Mouse (Mus musculus): ENCODE measurements around the gene Mmrn2.
A peak's percentile ranks its signal among the peaks of the same experiment; 100 is the strongest.

Gene Mmrn2

DNA sequence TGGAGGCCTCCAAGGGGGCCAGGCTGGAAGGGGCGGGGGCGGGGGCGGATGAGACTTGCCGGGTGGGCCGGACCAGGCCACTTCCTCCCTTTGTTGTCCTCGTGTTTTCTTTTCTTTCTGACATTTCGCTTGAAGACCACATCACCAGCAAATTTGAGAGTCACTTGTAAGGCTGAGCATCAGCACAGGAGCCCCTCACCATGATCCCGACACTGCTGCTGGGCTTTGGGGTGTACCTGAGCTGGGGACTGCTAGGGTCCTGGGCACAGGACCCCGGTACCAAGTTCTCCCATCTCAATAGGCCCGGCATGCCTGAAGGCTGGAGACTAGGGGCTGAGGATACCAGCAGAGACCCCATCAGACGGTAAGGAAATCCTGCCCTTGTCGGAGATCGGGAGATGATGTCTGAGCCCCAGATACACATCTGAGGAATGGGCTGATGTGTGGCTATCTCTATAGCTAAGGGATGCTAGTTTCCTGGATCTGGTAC is at the start of gene Mmrn2:
Gene Mmrn2 (plus strand): TSS at position 51 of the 490 bp plus-strand sequence.
- DNase-seq (ENCODE audit: extremely low spot score) = no peak

DNA sequence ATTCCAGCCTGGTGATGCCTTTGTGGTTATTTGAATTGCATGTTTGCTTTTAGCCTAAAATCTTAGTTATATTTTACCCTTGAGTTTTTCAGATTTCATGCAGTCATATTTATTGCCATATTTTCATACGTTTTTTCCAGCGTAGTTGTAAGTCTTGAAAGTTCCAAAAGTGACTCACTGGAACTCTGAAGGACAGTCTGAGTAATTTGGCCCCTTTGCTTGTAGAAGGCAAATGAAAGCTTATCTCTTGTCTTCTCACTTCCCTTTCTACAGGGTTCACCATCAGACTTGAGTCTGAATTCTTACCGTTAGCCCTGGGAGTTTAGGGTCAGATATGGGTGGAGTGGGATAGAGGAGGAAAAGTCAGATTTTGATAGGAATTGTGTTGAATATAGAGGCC is 48.7 kb upstream of the Mmrn2 start:
- DNase-seq (ENCODE audit: extremely low spot score) = no peak

DNA sequence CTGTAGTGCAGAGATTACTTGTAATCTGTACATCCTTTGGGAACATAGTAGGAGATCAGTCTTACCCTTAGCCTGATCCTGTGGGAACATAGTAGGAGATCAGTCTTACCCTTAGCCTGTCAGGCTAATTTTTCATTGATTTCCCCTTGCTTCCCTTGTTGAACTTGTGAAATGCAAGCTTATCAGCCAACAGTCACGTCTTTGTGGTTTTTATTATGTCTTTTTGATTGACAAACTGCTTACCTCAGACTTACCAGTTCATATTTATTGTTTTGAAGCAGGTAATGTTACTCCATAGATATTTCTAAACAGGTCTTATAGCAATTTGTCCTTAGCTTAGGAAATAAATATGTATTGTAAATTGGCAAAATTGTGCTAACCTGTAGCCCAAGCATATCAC is 47.6 kb upstream of the Mmrn2 start:
- DNase-seq (ENCODE audit: extremely low spot score) = no peak

DNA sequence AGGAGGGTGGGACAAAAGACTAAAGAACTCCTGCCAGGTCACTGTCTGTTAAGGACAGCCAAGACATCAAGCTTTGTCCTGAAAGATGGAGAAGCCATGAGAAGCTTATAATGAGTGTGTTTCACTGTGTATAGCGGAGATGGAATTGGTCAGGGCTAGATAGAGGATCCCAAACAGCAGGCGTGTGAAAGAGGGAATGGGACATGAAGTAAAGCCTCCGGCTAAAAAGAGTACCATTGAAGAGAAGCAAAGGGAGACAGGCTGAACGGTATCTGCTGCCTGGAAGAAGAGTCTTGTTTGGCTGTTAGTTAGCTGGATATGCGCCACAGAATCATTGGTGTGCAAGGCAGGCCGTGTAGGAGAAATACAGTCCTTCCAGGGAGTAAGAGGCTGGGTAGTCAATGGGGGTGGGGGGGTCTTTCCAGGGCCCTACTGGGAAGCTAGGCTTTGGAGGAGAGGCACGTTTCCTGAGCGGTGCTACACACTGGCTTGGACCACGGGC is 44.6 kb upstream of the Mmrn2 start:
- no peak for DNase-seq (ENCODE audit: extremely low spot score)

DNA sequence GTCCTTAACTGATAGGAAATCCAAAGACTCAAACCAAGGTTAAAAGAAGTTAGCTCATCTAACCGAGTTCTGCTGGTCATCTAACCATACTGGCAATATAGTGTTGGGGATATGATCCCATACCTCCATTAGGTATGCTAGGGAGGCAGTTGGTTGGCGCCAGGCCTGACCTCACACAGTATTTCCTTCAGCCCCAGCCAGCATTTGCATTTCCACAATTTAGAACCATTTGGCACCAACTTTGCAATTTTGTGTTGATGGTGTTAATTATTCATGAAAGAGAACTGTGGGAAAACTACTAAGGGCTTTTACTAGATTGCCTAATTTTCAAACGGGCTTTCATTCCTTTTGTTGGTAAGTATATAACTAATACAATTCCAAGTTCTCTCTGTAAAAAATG is 43.4 kb upstream of the Mmrn2 start:
- DNase-seq (ENCODE audit: extremely low spot score) = no peak

DNA sequence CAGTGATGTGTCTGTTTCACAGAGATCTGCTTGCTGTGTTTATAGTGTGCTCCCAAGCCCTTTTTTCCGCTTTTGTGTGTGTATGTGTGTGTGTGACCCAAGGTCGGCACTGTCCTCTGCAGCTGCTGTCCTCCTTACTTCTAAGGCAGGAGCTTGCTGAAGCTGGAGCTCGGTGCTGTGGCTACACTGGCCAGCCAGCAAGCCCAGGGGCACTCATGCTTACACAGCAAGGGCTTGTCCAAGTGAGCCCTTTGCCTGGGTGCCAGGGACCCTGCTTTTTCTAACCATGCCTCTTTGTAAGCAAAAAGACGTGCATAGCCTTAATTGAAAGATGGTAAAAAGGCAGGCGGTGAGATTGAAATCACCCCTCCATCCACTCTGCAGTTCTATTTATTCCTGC is 42.8 kb upstream of the Mmrn2 start:
- DNase-seq (ENCODE audit: extremely low spot score) = no peak

DNA sequence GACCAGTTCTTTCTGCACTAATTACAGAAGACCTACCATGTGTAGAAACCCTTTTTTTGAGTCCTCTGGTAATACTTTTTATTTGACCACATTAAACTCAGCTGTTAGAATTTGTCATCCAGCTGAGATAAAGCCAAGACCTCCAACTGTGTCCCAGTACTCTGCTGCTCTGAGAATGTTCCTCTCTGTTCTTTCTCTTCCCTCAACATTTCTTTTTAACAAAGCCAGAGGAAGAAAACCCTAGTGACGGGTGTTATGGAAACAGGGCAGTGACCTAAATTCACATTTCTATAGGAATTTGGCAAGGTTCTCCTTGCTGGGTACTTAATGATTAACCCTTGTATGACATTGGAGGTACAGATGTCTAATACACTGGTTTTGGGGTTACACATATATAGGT is 35.8 kb upstream of the Mmrn2 start:
- no peak for DNase-seq (ENCODE audit: extremely low spot score)

DNA sequence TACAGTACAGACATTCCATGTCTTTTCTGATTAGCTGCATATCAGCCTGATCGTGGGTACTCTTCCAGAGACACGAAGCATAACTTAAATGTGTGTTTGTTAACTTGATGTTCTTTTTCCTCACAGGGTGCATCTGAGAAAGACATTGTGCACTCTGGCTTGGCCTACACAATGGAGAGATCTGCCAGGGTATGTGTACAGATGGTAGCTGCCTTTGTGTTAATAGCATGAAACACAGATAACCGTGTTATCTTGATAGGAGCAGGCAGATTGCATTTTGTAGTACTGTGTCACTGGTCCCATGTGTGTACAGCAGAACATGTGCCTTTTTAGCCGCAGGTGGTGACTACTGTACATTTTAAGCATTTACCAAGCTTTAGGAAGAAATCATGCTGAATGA is 33.3 kb upstream of the Mmrn2 start:
- no peak for DNase-seq (ENCODE audit: extremely low spot score)

DNA sequence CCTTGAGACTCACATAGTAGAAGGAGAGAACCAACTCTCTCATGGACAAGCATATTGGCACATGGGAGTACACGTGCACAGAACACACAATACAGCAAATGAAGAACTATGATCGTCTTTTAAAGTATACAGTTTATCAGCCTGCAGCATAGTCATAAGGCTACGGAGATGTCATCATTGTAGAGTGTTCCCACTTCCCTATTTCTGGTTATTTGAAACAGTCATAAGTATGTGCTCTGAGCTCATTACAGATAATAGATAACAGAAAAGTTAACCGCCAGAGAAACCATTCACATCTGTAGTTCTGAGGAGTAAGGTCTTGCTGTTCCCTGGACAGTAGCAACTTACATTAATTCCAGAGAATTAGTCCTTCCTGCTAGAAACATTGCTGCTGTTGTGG is 32.2 kb upstream of the Mmrn2 start:
- DNase-seq (ENCODE audit: extremely low spot score) = no peak

DNA sequence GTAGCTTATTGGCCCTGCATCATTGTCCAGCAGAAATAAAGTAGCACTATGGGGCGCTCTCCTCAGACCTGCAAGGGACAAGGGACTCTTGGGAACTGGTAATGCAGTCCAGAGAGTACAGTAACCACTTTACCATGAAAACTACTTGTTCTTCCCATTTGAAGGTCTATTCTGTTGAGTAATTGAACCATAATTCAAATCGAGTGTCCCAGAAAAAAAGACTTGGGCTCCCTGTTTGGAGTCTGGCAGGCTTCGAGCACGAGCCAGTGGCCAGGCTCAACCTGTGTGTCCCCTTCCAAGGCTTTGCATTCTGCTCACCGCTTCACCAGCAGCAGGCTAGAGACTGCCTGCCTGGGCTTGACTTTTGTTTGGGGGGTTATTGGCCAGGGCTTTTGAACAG is 30.9 kb upstream of the Mmrn2 start:
- DNase-seq (ENCODE audit: extremely low spot score) = no peak

DNA sequence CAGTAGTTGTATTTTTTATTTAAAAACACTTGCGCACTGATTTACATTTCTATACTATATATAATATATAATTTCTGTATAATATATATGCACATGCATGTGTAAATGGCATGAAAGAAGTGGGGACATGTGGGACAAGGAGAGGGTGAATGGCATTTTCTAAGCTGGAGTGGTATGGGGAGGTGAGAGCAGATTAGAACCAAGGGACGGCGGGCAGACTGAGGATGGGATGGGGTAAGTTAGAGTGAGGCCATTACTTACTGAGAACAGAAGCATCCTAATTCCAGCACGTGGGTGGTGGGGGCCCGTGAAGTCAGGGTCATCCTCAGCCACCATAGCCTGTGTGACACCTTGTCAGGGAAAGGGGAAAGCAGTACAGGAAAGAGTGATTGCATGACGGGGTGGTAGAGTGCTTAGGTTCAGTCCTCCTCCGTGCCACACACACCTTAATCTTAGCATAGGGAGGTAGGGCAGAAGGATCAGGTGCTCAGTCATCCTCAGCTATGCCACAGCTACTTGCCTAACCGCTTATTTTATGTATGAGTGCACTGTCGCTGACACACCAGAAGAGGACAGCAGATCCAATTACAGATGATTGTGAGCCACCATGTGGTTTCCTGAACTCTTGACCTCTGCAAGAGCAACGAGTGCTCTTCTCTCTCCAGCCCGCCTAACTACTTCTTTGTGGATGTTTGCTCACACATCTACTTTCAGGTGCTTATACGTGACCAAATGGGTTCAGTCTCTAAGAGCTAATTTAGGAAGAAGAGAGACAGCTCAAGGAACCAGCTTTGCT is 29.3 kb upstream of the Mmrn2 start:
- DNase-seq (ENCODE audit: extremely low spot score) = peak; percentile 24

DNA sequence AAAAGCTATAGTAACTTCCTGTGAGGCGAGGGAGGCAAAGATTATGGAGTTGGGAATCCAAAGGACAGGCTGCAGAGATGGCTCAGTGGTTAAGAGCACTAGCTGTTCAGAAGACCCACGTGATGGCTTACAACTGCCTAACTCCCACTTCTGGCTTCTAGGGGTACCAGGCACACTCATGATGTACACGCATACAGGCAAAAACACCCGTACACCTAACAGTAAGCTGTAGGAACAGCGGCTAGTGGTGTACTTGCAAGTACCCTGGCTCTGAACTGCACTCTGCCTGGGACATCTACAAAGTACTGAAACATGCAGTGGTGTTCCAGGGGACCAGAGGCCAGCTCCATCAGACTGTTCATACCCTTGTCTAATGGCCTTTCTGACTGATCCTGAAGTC is 28.2 kb upstream of the Mmrn2 start:
- DNase-seq (ENCODE audit: extremely low spot score) = no peak

DNA sequence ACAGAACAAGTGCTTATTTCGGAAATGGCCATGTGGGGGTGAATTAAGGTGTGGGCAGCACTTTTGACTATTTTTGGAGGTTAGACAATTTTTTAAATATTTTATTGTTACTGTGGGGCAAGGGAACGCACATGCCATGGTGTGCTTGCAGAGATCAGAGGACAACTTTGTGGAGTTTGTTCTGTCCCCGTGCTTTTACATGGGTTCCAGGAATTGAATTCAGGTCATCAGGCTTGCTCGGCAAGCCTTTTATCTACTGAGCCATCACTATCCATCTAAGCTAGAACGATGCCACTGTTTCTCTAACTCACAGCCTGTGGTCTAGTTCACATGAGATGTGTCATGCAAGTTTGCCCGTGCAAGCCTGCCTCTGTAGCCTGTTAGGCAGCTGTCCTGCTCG is 27.0 kb upstream of the Mmrn2 start:
- no peak for DNase-seq (ENCODE audit: extremely low spot score)

DNA sequence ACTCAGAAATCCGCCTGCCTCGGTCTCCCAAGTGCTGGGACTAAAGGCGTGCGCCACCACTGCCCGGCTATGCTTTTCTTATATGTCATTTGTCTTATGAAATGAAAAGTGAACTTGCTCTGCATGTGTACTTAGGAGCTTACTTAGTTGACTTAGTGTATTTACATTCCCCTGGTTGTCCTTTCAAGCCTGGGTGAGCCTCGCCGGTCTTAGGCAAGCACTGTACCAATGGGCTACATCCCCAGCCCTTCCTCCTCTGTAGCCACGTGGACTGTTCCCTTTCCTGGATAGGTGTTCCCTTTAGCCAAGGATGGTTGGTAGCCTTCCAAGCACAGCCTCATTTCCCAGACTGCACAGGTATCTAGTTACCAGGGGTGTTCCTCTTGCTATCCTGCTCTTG is 26.3 kb upstream of the Mmrn2 start:
- DNase-seq (ENCODE audit: extremely low spot score) = no peak

DNA sequence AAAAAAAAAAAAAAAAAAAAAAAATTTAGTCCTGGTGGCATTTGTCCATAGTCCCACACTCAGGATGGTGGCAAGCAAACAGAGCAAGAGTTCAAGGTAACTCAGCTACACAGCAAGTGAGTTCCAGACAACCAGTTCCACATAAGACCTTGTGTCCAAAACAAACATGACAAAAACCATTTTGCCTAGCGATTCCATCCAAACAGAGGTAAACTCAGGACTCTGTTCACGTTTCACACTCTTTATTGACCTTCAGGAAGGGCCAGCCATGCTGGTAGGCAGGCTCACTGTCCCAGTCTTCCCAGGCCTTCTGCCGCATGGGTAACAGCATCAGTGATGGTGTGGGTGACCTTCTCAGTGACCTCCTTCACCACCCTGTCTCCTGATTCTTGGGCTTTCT is 23.6 kb upstream of the Mmrn2 start:
- DNase-seq (ENCODE audit: extremely low spot score) = no peak

DNA sequence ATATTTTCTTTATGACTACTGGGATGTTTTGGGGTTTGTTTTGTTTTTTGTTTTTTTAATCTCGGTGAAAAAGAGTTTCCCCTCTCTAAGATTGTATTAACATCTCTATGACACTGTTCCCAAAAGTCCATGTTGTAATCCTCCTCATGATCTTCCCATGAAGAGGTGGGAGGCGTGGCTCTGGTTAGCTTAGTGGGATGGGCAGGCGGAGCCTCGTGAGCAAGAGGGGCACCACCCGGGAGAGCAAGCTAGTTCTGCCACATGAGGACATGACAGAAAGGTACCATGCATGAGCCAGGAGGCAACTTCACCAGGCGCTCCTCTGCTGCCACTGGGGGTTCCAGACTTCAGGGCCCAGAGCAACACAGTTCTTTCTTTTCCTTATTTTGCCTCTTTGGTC is 22.7 kb upstream of the Mmrn2 start:
- no peak for DNase-seq (ENCODE audit: extremely low spot score)

DNA sequence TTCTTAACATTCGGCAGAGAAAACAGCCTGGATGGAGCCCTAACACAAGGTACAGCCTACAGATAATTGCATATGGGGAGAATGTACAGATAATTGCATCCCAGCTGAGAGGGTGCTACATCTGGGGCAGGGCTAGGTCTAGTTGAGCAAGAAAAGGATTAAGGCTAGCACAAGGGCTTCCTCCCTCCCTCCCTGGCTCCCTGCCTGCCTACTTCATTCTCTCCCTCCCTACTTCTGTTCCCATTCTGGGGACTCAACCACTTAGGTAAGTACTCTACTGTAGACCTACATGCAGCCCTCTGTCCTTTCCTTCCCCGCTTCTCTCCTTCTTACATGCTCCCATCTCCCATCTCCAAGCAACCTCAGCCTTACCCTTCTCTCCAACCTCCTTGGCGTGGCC is 21.9 kb upstream of the Mmrn2 start:
- DNase-seq (ENCODE audit: extremely low spot score) = no peak

DNA sequence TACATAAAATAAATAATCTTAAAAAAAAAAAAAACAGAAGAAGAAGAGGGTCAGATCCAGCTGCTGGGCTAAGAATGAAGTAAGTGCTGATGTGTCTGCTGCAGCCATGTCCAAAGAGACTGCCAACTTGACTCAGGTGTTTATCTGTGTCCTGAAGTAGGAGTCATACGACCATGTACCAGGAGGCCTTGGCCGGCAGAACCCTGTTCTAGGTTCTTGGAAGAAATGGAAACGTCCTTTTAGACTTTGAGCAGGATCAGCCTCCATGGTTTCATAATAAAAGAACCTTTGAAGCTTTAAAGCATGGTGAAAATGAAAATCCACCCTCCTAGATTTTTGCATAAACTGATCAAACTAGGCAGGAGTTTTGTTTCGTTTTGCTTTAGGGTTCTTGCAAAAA is 20.8 kb upstream of the Mmrn2 start:
- DNase-seq (ENCODE audit: extremely low spot score) = no peak

DNA sequence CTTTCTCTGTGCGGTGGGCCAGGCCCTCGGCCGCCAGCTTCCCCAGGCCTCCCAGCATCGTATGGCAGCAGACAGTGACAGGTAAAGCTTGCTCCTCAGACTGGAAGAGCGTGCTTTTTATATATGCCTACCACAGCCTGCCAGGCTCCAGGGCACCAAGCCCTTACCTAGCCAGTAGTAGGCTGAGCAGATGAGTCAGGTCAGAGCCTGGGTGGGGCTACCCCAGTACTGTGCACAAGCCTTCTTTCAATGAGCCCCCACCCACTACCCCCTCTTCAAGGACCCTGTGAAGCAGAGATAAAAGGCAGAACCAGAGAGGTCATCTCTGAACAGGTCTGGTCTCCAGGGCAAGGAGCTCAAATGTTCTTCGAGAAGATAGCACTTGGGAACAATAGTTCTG is 20.0 kb upstream of the Mmrn2 start, which contains the start of gene Fam25c:
Gene Fam25c (minus strand): TSS at position 133 of the 400 bp plus-strand sequence.
- no peak for DNase-seq (ENCODE audit: extremely low spot score)

DNA sequence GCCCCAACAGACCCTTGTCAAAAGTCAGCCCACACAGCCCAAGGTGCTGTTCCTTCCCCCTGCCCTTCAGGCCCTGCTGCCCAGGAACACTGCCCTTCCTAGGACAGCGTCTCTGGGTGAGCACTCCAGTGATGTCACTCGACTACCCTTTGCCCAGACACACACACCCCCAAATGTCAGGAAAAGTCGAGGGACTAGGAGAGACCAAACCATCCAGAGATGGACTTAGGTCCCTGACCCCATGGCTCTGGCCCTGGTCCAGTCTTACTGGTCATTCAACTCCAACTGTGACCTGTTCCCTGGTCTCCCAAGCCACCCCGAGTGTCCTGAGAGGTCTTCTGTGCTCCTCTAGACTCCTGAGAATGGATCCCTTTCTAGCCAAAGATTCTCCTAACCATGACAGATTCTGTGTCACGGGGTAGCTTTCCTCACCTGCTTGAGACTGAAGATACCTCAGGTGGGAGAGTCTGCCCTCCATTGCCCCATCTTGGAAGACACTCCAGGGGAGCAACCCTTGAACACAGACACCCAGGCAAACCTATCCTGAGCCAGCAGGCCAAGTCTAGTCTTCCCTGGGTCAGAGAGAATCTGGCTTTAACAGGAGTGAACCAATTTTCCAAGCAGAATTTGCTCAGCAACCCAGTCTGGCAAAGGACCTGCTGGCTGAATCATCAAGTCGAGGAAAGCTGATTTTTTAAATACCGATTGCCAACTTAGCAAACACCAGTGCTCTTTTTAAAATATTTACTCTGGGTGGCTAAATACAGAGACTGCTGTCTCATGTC is 17.4 kb upstream of the Mmrn2 start:
- no peak for DNase-seq (ENCODE audit: extremely low spot score)

DNA sequence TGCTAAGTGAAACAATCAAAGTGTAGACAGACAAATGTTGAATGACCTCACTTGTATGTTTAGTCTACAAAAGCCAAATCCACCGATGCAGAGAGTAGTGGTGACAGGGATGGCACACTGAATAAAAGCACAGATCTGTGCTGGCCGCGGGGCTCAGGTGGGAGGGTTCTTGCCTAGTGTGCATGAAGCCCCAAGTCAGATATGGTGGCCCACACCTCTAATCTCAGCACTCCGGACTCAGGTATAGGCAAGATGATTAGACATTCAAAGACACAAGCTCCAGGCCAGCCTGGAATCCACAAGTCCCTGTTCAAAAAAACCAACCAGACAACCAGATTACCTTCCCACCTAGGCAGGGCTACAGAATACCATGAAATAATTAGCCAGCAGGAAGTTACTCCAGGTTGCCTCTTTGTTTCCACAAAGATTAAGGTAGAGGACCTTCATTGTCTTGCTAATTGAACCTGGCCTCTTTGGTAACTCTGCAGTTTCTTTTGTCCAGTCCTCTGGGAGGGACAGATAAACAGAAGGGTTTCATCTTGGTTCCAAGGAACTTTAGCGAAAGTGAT is 15.5 kb upstream of the Mmrn2 start:
- no peak for DNase-seq (ENCODE audit: extremely low spot score)

DNA sequence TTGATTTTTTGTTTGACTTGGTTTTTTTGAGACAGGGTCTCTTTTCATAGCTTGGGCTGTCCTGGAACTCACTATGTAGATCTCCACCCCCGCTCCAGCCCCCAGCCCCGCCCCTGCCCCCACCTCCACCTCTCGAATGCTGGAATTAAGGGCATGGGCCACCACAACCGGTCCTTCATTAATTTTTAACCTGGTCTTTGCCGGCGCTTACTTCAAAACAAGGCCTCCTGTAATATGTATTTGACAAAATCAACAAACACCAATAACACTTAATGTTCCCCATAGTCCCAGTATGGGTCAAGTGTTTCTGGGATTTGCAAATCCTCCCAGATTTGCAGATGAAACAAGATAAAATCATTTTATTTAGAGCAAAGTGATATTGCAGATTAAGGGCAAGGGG is 15.0 kb upstream of the Mmrn2 start:
- no peak for DNase-seq (ENCODE audit: extremely low spot score)

DNA sequence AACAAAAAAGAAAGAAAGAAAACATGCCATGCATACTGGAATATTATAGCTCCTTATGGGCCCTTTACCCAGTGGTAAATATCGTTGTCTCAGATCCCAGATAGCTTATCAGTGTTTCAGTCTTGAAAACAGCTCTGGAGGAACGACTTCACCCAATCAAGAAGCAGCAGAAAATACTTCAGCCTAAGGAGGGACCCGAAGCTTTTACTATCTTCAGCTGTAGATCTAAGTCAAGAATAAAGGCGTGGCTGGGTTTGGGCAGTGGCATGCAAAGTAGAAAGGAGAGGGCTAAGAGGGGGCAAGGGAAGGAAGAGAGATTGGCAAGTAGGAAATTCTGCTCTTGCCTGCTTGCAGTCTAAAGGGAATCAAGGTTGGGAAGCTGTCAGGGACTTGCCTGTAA is 13.1 kb upstream of the Mmrn2 start:
- no peak for DNase-seq (ENCODE audit: extremely low spot score)
